Mouse (Mus musculus) megakaryocyte, embryonic 14.5 days (primary cell): ENCODE measurements at regions not wholly inside any gene's neighbourhood (a gene's known extent, or its start where the extent isn't known, plus 50 kb on each side); places are given as distances from the start of the nearest gene placed in this dataset.

ENCODE experiments used
- H3K27me3 ChIP-seq: replicated peaks from 2 replicates; pipeline ENCODE3; 2012; ENCODE audit warnings: inconsistent platforms
- H3K36me3 ChIP-seq: replicated peaks from 2 replicates; pipeline ENCODE3; 2012; ENCODE audit warnings: low read length, inconsistent platforms, mixed read lengths
- H3K4me1 ChIP-seq: 2 replicates; pipeline ENCODE4 v1.6.1; 2012; ENCODE audit warnings: inconsistent platforms
- H3K4me3 ChIP-seq: replicated peaks from 2 replicates; pipeline ENCODE3; 2012; ENCODE audit warnings: moderate library complexity, mild to moderate bottlenecking, inconsistent platforms
- H3K9me3 ChIP-seq: 2 replicates; pipeline ENCODE4 v1.6.1; 2012; ENCODE audit warnings: inconsistent platforms
- FLI1 ChIP-seq: IDR thresholded peaks from 2 replicates; pipeline ENCODE4 v1.6.1; 2012; ENCODE audit warnings: low read length, inconsistent platforms, mixed read lengths
- GATA1 ChIP-seq: IDR thresholded peaks from 3 replicates; pipeline ENCODE4 v1.6.1; 2012; ENCODE audit warnings: mixed read lengths, low read length, inconsistent platforms, borderline replicate concordance

DNA sequence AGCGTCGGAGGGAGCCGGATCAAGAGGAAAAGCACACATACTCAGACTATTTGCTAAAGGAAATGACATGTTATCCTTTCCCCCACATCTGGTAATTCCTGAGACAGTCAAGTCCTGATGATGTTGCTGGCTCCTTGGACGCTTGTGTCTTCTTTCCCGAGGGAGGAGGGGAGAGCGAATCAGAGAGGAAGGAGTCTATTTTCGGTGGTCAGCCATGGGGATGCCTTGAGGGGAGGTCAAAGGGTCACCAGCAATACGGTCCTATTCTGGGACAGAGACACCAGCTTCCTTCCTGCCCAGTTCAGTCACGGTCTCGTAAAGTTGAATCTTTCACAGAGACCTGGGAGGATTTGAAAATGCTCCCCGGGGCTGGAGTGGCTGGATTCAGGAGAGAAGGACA is 62.1 kb upstream of the Ahctf1 start:
- H3K36me3 ChIP-seq, result no peaks in the 10 kb centered on the region
- no peak for TF ChIP-seq GATA1
- TF ChIP-seq FLI1, result no peak
- no peak overlapping the region for H3K4me3 ChIP-seq
- H3K9me3 ChIP-seq, result no peaks in the 10 kb centered on the region
- H3K4me1 ChIP-seq, result peaks cover 68% of the 10 kb centered on the region
- peaks cover 2% of the 10 kb centered on the region for H3K27me3 ChIP-seq

DNA sequence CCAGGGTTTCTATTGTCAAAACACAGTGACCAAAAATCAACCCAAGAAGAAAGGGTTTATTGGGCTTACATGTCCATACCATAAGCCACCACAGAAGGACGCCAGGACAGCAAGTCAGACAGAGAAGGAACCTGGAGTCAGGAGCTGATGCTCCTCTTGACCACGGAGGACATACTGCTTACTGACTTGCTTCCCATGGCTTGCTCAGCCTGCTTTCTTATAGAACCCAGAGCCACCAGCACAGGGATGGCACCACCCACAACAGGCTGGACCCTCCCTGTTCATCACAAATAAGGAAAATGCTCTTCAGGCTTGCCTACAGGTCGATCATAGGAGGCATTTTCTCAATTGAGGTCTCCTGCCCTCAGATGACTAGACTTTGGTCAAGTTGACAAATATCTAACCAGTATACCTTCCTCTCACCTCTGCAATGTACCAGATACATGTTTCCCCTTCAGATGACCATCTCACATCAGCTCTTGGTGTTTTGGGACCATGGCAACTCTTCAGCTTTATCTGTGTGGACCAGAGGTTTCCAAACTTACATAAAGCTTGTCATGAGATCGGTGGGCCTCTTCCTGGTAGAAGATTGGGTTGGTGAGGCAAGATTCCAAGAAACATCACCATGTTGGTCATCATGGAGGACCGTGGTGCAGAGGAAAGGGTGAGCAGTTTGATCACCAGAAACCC is 61.2 kb upstream of the Ahctf1 start:
- Histone ChIP-seq H3K27me3 (peaks cover 2% of the 10 kb centered on the region), H3K4me1 (peaks cover 71% of the 10 kb centered on the region)
- TF ChIP-seq FLI1, result no peak
- no peak for TF ChIP-seq GATA1

DNA sequence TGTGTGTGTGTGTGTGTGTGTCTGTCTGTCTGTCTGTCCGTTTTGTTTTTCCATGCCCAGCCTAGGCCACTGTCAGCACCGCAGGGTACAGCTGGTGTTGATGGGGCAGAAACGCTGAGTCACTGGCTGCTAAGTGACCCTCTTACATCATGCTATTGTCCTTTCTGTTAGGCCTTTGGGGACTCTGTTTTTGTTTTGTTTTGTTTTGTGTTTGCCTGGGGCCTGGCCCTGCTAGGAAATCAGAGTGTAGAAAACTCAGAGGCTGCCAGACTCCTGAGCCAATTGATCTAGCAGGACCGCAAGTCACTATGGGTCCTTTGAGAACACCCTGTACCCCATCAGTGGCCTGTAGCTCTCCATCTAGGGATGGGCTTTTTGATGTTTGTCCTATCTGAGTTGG is 59.9 kb upstream of the Ahctf1 start:
- Histone ChIP-seq H3K36me3 (no peaks in the 10 kb centered on the region), H3K4me3 (peak overlapping the region; percentile 64), H3K9me3 (no peaks in the 10 kb centered on the region), H3K27me3 (no peaks in the 10 kb centered on the region), H3K4me1 (peaks cover 79% of the 10 kb centered on the region)
- no peak for TF ChIP-seq GATA1
- TF ChIP-seq FLI1, result no peak

More for the DNA sequence above, 61.2 kb upstream of the Ahctf1 start:
- H3K9me3 ChIP-seq, result no peaks in the 10 kb centered on the region
- H3K4me3 ChIP-seq, result no peak overlapping the region
- no peaks in the 10 kb centered on the region for H3K36me3 ChIP-seq

DNA sequence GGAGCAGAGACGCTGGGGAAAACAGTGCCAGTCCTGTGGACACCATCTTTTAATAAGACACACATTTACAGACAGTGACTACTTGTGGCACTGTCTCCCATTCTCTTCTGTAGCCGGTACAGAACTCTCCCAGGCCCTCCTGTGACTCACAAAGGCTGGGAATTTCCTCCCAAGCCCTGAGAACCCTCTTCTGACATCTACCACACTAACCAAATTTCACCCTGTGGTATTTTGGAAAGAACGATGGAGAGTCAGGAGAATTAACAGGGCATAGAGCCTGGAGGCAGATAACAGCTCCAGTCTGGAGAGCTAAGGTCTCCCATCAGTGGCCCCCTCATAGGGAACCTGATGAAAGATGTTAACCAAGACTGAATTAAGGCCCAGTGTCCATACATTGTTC is 59.5 kb upstream of the Ahctf1 start:
- peaks cover 79% of the 10 kb centered on the region for H3K4me1 ChIP-seq
- no peaks in the 10 kb centered on the region for H3K27me3 ChIP-seq
- no peaks in the 10 kb centered on the region for H3K9me3 ChIP-seq
- no peak overlapping the region for H3K4me3 ChIP-seq
- no peaks in the 10 kb centered on the region for H3K36me3 ChIP-seq
- TF ChIP-seq GATA1 (no peak), FLI1 (no peak)

DNA sequence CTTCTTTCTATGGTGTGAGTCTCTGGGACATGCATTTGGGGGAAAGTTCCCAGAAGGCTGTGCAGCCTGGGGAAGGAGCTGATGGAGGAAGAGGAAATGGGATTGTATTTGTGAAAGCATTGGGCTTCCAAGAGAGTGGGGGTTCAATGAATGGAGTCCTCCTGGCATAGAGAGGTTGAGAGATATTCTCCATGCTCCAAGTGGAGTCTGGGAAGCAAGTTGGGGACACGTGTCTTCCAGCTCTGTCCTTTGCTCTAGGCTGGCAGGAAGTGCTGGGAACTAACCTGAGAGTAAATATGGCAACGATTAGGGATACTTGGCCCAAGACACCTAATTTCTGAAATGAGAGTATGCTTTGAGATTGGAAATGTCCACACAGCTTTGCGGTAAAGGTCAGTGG is 58.3 kb upstream of the Ahctf1 start:
- no peak for TF ChIP-seq GATA1
- TF ChIP-seq FLI1, result no peak
- H3K4me3 ChIP-seq, result no peak overlapping the region
- H3K4me1 ChIP-seq, result peaks cover 72% of the 10 kb centered on the region
- no peaks in the 10 kb centered on the region for H3K36me3 ChIP-seq
- H3K27me3 ChIP-seq, result no peaks in the 10 kb centered on the region
- H3K9me3 ChIP-seq, result no peaks in the 10 kb centered on the region

DNA sequence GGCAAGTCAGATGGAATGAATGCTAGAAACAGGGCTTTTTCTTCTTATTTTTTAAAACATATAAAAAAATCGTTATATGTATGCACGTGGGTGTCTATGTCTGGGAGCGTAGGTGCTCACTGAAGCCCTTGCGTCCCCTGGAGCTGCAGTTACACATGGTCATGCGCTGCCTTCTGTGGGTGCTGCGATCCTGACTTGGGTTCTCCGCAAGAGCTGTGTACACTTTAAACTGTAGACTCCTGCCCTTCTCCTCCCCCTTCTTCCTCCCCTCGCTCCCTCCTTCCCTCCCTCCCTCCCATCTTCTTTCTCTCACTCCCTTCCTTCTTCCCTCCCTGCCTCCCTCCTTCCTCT is 56.0 kb upstream of the Ahctf1 start:
- Histone ChIP-seq H3K4me1 (peaks cover 67% of the 10 kb centered on the region), H3K4me3 (no peak overlapping the region), H3K36me3 (no peaks in the 10 kb centered on the region), H3K9me3 (no peaks in the 10 kb centered on the region), H3K27me3 (no peaks in the 10 kb centered on the region)
- TF ChIP-seq FLI1, result no peak
- TF ChIP-seq GATA1, result no peak

DNA sequence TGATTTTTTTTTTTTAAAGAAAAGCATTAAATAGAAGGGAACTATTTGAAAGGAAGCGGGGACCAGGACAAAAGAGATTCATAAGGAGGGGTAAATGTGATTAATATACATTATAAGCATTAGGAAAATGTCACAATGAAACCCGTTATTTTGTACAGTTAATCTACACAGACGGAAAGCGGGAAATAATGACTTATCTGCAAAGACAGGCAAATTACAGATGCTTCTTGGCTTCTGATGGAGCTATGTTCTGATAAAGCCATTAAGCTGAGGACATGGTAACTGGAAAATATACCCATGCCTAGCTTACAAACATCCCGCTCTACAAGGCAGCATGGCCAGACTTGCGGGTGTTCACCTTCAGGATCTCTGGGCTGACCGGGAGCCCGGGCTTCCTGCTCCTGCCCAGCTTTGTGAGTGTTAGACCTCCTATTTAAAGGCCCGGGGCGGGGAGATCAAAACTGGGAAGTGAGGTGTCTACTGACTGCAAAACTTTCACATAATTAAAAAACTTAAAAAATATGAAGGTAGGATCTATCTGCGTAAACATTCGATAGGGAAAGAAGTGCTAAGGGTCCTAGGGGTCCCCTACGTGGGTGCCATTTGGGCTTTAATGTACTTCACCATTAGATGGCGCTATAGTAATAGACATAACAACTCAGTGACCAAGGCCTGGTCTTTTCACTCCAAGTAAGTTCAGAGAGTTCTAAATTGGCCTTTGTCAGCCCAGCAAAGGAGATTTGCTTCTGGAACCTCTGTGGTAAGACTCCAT is 55.5 kb upstream of the Ahctf1 start:
- H3K4me1 ChIP-seq, result peaks cover 69% of the 10 kb centered on the region
- H3K36me3 ChIP-seq, result no peaks in the 10 kb centered on the region
- no peak overlapping the region for H3K4me3 ChIP-seq
- TF ChIP-seq FLI1, result no peak
- TF ChIP-seq GATA1, result no peak
- no peaks in the 10 kb centered on the region for H3K9me3 ChIP-seq
- no peaks in the 10 kb centered on the region for H3K27me3 ChIP-seq

DNA sequence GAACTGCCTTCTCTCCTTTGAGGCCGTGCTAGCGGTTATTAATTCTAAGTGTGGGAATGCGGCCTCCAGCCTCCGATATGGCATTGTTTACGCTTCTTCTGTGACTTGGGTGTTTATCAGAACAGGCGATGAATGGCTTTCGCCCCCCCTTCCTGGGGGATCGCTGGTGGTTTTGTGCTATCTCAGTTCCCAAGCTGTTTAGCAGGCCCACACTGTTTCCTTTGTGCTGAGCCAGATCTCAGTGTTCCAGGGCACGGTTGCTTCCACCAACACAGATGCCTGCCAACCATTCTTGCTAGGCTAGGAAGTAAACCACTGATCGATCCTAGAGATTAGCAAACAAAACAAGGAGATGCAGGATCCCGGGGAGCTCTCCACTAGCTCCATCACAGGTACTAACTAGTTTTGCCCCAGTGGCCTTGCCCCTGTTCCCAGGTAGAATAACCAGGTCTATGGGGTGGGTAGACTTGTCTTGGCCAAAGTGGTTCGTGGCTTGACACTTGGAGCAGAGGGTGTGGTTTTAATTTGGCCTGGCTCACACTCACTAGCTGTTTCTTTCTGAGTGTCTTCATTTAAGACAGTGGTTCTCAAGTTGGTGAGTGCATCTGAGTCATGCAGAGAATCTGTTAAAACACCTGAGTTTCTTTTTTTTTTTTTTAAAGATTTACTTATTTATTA is 50.9 kb upstream of the Ahctf1 start:
- peak overlapping the region; percentile 87 for H3K4me3 ChIP-seq
- H3K9me3 ChIP-seq, result no peaks in the 10 kb centered on the region
- peaks cover 70% of the 10 kb centered on the region for H3K4me1 ChIP-seq
- TF ChIP-seq GATA1, result peak; percentile 86; the same call in 2 of the 3 replicates
- 0 out of 2 replicates have a peak, but pooled peaks have one; percentile 34 for TF ChIP-seq FLI1
- peaks cover 3% of the 10 kb centered on the region for H3K27me3 ChIP-seq
- no peaks in the 10 kb centered on the region for H3K36me3 ChIP-seq
